Mouse (Mus musculus) hindlimb bud, embryonic 11.5 days (tissue): ENCODE data around the gene Scarb1.

ENCODE experiments used
- DNase-seq: peaks from one replicate; pipeline ENCODE4 v3.0.0-alpha.2; 2012; ENCODE audit warnings: low read depth, low spot score; ENCODE audit errors: extremely low spot score

Gene Scarb1

DNA sequence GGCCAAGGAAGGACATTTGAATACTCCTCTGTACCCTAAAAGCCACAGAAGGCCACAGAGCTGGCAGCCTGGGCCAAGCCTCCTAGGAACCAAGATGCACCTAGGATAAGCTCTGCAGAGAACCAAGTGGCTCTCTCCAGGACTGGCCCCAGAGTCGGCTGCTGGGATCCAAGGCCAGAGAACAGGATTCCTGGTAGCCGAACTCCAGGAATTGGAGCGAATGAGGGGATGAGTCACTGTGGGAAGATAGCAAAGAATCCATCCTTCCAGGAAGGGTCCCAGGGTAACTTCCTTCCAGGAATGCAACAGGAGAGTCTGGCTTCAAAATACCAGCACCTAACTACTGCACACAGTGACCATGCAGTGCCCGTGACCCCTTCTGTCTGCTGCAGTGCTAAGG, 8.6 kb downstream of the Scarb1 start:
- no peak for DNase-seq

- DNase-seq, result no peak
Measured at GRCm38 (mm10) chr5:125331811-125332210, 9.1 kb downstream of the Scarb1 start.

- no peak for DNase-seq
Measured at GRCm38 (mm10) chr5:125331094-125331493, 9.8 kb downstream of the Scarb1 start.

GRCm38 (mm10) chr5:125330656-125331055, 10.2 kb downstream of the Scarb1 start:
- no peak for DNase-seq

DNA sequence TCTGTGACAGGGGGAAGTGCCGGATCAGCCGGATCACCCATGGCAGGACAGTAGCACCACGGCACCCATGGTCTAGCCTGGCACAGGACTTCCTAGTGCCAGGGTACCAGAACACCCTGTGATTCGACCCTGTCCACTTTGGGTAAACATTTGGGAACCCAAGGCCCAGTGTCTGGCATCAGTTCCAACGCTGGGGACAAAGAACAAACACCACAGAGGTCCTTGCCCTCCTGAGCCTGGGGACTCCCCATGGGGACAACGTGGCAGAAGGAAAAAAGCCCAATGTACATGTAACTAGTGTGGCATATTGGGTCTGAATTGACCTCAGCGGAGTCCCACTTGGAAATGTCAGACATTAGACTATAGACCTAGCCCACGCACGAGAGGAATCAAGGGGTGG, 10.7 kb downstream of the Scarb1 start:
- DNase-seq, result no peak

DNA sequence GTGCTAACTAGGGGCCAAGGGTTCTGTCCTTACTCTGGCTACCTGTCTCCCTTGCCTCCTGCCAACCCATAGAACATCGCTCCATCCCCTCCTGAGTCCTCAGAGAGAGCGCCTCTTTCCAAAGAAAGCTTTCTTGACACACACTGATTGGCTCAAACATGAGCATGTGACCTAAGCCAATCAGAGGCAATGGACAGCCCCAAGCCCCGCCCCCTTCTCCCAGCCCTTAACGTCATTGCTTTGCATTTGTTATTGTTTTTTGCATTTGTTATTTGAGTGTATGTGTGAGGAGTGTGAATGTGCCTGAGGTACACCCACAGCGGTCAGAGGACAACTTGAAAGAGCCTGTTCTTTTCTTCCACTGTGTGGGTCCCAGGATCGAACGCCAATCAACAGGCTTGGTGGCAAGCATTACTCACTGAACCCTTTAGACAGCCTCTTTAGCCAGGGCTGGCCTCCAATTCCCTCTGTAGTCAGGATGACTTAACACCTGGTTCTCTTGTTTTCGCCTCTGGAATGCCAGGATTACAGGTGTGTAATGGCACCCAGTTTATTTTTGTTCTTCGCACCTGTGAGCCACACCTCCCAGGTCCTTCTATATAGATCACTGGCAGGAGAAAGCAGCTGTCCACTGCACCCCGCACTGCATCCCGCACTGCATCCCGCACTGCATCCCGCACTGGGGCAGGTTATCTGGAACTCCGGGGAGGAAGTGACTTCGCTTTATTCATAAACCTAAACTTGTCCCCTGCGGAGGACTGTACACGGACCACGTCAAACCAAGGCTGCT, 13.1 kb downstream of the Scarb1 start:
- no peak for DNase-seq

DNA sequence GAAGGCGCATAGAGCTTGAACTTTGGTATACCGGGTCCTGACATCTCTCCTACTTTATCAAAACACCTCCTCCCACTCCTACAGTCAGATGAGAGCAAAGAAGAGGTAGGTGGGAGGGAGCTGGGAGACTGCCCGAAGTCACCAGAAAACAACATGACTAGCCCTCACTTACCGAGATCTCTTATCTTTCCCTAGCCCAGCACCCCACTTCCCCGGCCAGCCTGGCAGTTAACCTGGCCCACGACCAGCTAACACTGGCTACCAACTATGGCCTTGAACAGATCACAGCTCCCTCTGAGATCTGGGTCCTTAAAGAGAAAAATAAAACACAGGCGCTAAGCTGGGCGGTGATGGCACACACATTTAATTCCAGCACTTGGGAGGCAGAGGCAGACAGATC, 14.5 kb downstream of the Scarb1 start:
- DNase-seq, result no peak

DNA sequence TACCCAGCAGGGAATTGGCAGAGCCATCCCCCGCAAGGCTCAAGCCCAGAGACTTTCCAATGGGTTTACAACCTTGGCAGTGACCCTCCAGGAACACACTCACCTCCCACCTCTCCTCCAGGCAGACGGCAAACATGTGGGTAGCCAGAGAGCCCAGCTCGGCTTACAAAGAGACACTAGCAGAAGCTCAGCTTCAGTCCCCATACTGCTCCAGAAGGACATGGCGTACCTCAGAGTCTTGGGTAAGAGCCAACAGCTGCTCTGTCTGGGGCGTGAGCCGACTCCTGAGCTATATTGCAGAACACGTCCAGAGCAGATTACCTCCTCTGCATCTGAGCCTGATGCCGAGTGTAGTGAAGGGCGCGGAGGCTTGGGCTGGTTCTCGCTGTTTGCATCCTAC, 15.0 kb downstream of the Scarb1 start:
- no peak for DNase-seq

GRCm38 (mm10) chr5:125325285-125325684, 15.6 kb downstream of the Scarb1 start:
- DNase-seq, result no peak

GRCm38 (mm10) chr5:125323939-125324480, 16.9 kb downstream of the Scarb1 start:
- no peak for DNase-seq

DNA sequence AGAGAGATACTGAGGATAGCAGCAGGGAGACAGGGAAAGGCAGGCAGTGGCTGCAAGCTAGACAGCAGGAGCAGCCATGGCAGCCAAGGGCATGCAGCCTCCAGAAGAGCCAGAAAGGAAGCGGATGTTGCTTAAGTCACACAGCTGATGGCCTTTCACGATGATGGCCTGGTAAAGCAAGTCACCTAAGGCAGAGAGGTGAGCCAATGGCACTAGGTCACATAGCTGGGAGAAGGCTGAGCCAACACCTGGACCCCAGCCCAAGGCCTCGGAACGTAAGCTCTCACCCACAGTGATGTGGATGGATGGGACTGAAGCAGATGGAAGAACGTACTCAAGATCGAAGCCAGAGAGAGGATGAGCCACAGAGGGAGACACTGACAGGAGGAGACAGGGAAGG, 17.8 kb downstream of the Scarb1 start:
- no peak for DNase-seq

GRCm38 (mm10) chr5:125321836-125322235, 19.1 kb downstream of the Scarb1 start:
- no peak for DNase-seq

DNA sequence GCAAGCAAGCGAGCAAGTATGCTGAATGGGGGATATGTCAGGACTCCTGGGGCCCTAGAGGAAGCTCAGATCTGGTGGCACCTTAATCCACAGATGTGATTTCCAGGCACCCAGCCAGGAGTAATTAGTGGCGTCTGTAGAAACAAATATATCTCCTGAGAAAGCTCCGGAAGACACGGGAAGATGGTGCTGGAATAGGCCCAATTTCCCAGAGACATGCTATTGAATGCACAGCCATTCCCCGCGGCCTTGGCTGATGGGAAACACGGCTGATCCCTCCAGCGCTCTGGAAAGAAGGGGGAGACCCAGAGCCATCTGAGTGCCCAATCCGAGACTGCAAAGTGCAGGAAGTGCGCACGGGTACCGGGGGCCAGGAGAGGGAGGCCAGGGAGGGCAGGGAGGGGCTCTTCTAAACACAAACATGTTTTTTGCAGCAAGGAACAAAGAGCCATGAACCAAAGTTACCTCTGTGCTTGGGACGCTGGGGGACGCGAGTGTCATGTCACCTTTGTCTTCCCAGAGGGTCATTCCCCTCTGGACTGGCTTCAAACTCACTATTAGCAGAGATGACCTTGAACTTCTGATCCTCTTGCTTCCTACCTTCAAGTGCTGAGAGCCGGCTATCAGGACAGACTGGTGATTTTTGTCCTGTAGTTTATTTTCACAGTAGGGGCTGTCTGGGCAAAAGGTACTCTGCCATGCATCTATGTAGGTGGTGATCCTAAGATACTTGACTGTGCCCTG, 21.7 kb downstream of the Scarb1 start:
- no peak for DNase-seq

GRCm38 (mm10) chr5:125317953-125318352, 22.9 kb downstream of the Scarb1 start:
- DNase-seq, result no peak

GRCm38 (mm10) chr5:125317296-125317695, 23.6 kb downstream of the Scarb1 start:
- no peak for DNase-seq

DNA sequence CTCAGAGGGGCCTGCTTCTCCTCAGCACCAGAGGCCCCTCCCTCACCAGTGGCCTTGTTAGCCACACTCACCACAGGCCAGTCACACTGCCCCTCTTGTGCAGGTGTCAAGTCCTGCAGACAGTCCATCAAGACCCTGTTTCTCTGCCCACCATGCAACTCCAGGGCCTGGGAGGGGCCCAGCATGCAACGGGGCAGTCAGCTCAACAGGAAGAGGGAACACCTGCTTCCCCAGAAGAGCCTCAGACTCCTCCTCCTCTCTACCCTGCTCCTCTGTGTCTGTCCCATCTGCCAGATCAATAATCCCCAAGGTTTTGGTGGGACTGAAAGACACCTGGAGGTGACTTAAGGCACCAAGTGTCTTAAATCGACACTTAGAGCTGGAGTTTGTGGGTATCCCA, 24.1 kb downstream of the Scarb1 start:
- no peak for DNase-seq

- DNase-seq, result no peak
Measured at GRCm38 (mm10) chr5:125315110-125315509, 25.8 kb downstream of the Scarb1 start.

GRCm38 (mm10) chr5:125313991-125314390, 26.9 kb downstream of the Scarb1 start:
- no peak for DNase-seq

GRCm38 (mm10) chr5:125312970-125313597, 27.8 kb downstream of the Scarb1 start:
- DNase-seq, result no peak

DNA sequence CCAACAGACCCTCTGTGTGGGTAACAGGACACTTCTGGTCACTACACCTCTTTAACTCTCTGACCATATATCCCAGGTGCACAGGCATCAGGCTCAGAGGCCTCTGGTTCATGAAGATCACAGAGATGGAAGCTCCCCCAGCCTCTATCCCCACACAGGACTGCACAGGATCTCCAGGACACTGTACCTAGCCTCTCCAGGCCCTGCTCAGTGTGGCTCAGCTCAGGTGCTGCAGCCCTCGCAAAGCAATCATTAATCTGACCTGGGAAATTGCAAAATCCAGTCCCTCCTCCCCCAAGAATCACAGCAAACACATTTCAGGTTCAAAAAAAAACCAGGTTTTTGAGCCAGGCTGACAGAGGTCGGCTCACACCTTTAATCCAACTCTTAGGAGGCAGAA, 29.9 kb downstream of the Scarb1 start:
- DNase-seq, result no peak

- no peak for DNase-seq
Measured at GRCm38 (mm10) chr5:125309193-125309592, 31.7 kb downstream of the Scarb1 start.

DNA sequence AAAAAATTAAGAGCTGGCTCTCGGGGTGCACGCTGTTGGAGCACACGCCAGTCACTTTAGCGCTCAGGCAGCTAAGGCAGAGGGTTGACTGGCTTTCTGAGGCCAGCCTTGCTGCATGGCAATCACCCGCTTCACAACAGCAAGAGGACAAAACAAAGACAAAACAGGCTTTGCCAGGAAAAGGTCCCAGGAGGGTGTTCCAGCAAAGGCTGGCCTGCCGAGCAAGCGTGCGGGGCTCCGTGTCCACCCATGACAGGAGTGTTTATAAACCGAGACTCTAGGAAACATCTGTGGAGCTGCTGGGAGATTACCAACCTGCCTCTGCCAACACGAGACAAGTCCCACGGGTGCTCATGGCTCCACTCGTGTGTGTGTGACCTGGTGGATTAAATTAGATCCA, 34.1 kb downstream of the Scarb1 start:
- DNase-seq, result no peak
